Comparison of ENCODE assay signal across 31 mouse cellular contexts in the genomic region with DNA sequence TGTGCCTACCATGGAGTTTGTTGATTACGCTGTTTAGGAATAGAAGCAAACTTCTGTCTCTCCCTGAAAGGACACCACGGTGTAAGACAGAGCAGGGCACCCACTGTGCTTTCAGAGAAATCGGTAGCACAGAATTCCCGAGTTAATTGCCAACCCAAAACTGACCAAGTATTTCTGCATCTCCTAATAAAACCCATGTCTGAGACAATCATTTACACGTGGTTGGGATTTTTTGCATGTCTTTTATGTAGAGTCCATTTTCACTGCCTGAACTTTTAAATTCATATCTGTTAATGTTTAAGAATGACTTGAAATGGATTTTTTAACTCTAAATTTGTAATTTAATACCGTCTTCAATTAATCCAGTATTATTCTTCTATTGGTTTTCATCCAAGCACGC. TPM values are rescaled to one million over a fixed set of nuclear protein-coding genes. Genes with fewer than 3 reads are reported as not detected.
"Had no signal": no experiment of that assay in that cellular context is flagged by ENCODE, and none has a peak within 500 bp of the region (broad histone marks: within the 10 kb centered on the region; RNA-seq: fewer than 3 reads in every experiment).

No protein-coding gene starts in this region.

- H3K4me1 ChIP-seq: limb, embryonic 10.5 days; limb, embryonic 12.5 days; limb, embryonic 13.5 days; limb, embryonic 15.5 days; liver, embryonic 12.5 days; liver, embryonic 13.5 days; liver, embryonic 15.5 days; lung, embryonic 15.5 days; megakaryocyte, embryonic 14.5 days; midbrain, embryonic 12.5 days; midbrain, embryonic 15.5 days; neural tube, embryonic 12.5 days; neural tube, embryonic 13.5 days had no signal

- H3K27ac ChIP-seq: limb, embryonic 10.5 days; limb, embryonic 12.5 days; limb, embryonic 13.5 days; limb, embryonic 15.5 days; liver, embryonic 12.5 days; liver, embryonic 13.5 days; liver, embryonic 14.5 days; liver, embryonic 15.5 days; lung, embryonic 15.5 days; macrophage; midbrain, embryonic 10.5 days; midbrain, embryonic 12.5 days; midbrain, embryonic 13.5 days; midbrain, embryonic 15.5 days; neural tube, embryonic 12.5 days; neural tube, embryonic 13.5 days had no signal

- H3K36me3 ChIP-seq: limb, embryonic 10.5 days; limb, embryonic 12.5 days; limb, embryonic 13.5 days; limb, embryonic 15.5 days; liver, embryonic 12.5 days; liver, embryonic 13.5 days; liver, embryonic 15.5 days; lung, embryonic 15.5 days; midbrain, embryonic 10.5 days; midbrain, embryonic 12.5 days; midbrain, embryonic 13.5 days; midbrain, embryonic 15.5 days; neural tube, embryonic 12.5 days; neural tube, embryonic 13.5 days had no signal

- H3K9ac ChIP-seq: limb, embryonic 12.5 days; limb, embryonic 13.5 days; limb, embryonic 15.5 days; liver, embryonic 12.5 days; liver, embryonic 13.5 days; liver, embryonic 14.5 days; liver, embryonic 15.5 days; liver, postnatal 0 days; lung, embryonic 14.5 days; lung, embryonic 15.5 days; midbrain, embryonic 12.5 days; midbrain, embryonic 13.5 days; midbrain, embryonic 15.5 days; neural tube, embryonic 12.5 days; neural tube, embryonic 13.5 days had no signal

- H3K4me3 ChIP-seq: limb, embryonic 10.5 days; limb, embryonic 12.5 days; limb, embryonic 13.5 days; limb, embryonic 15.5 days; liver, embryonic 12.5 days; liver, embryonic 13.5 days; liver, embryonic 15.5 days; lung, embryonic 15.5 days; megakaryocyte, embryonic 14.5 days; midbrain, embryonic 10.5 days; midbrain, embryonic 12.5 days; midbrain, embryonic 13.5 days; midbrain, embryonic 15.5 days; myocyte; neural tube, embryonic 12.5 days; neural tube, embryonic 13.5 days had no signal

- DNase-seq: left cerebral cortex, postnatal 4 days; liver; liver, embryonic 13.5 days; liver, postnatal 0 days; lung, adult 18-20 months; lung, adult 2 months; lung, embryonic 14.5 days; lung, postnatal 10 days; lung, postnatal 14 days; lung, postnatal 36 days; lung, postnatal 4 days; midbrain, embryonic 14.5 days had no signal

- H3K27me3 ChIP-seq: limb, embryonic 12.5 days; limb, embryonic 13.5 days; limb, embryonic 15.5 days; liver, embryonic 12.5 days; liver, embryonic 13.5 days; liver, embryonic 15.5 days; lung, embryonic 15.5 days; midbrain, embryonic 12.5 days; midbrain, embryonic 13.5 days; midbrain, embryonic 15.5 days; neural tube, embryonic 12.5 days; neural tube, embryonic 13.5 days had no signal

RNA-seq across cellular contexts. Expression of a gene that starts 46.4 kb away (rescaled TPM):
- total RNA-seq: liver, adult 2 months; megakaryocyte-erythroid progenitor cell, adult 5-6 weeks had no signal
